Mouse (Mus musculus): ENCODE data around the gene Akna.

- no peak for TF ChIP-seq CTCF (IDR thresholded peaks at IDR 0.05; ENCODE audit: low read depth)
- TF ChIP-seq EP300 (IDR thresholded peaks at IDR 0.05; ENCODE audit: low read depth): no peak
Observed at GRCm38 (mm10) chr4:63423811-63424210, 20.7 kb upstream of the Akna start.

Data from liver, postnatal 0 days (tissue).